Mouse (Mus musculus) testis, postnatal 10 days (tissue): ENCODE data around the gene Dnaaf1.

Experiments
- DNase-seq: peaks from one replicate; pipeline ENCODE4 v3.0.0; 2021; ENCODE audit warnings: low spot score

Dnaaf1 gene

DNA sequence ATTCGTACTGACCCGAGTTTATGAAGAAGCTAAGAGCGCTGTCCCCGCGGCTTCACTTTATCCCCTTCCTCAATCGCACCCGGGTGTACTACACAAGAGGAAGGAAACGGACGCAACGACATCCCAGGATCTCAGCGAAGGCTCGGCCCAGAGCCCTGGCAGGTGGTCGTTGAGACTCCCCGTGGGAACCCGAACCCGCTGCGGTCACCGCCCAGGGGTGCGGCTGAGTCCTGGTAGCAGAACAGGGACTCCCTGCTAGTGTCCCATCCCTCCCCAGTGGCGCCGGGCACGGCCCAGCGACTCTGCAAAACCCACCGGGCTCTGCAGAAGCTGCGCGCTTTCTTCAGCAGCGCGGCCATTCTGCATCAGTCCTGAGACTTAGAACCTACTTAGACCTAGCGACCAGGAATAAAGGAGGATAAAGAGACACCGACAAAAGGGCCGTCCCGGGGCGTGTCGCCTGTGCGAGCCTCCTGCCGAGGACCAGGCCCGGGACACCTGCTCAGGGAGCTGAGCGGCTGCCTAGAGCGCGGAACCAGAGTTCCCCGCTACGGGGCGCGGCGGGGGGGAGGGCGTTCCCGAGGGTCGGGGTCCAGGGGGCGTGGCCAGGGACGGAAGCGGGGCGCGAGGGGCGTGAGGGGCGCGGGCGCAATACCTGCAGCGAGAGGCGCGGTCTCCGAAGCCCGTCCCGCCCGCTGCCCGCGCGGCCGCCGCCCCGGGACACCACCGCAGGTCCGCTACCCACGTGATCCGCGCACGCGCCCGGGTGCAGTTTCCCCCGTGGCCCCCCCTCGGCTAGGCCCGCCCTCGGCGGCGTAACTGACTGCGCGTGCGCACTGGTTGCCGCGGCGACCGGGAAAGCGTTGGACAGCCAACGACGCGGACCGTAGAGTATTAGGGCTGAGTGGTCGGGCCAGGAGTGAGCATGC, at the start of gene Dnaaf1, which contains the start of gene Hsdl1:
TSS of gene Dnaaf1 (plus strand) at position 799 of the 929 bp plus-strand sequence.
TSS of gene Hsdl1 (minus strand) at position 747 of the 929 bp plus-strand sequence.
- peak; percentile 99 for DNase-seq

DNA sequence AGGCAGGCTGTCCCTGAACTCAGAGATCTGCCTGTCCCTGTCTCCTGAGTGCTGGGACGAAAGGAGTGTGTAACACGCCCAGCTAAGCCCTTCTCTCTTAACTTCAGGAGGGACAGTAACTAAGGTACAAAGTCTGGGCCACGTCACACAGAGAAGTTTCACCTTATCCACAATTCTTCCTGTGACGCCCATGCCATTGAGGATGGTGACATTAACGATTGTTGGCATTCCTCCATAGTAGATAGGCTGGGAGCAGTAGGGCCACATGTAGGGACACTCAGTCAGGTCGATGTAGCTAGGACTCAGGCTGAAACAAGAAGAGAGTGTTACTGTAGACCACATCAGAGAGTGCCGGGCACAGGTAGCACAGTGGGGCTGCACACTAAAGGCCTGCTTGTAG, 46.3 kb upstream of the Dnaaf1 start:
- DNase-seq = no peak

DNA sequence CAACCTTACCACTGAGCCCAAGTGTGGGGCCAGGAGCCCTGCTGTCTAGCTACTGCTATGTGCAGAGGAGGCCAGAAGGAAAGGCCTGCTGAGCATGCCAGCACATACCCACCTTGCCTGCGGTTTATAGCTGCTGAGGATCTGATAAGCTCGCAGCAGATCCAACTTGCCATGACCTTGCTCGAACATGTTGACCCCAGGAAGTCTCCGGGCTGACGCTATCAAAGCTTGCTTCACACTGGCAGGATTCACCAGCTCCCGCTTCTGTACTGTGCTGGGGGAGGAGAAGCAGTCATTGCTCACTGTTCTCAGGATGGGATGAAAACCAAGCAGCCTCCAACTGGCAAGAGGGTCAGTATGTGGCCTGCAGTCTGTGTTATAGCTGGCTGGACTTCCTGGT, 44.1 kb upstream of the Dnaaf1 start:
- no peak for DNase-seq

DNA sequence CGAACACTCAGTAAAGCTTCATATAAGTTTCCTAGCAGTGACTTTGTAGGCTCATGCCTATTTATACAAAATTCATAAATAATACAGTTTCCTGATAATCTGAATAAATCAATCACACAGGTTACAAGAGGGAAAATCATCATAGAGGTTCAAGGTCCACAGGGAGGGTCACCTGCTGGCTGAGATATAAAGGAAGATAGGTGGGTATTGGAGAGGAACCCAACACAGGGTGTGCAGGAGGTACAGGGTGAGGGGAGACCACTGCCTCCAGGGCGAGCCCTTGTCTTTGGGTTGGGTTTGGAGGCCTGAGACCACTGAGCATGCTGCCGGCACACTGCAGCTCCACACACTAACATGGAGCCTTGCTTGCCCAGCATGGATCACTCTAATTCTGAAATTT, 43.6 kb upstream of the Dnaaf1 start:
- DNase-seq = no peak

GRCm38 (mm10) chr8:119531973-119532372, 43.1 kb upstream of the Dnaaf1 start:
- no peak for DNase-seq

- DNase-seq = no peak
Observed at GRCm38 (mm10) chr8:119544606-119545005, 30.4 kb upstream of the Dnaaf1 start.

DNA sequence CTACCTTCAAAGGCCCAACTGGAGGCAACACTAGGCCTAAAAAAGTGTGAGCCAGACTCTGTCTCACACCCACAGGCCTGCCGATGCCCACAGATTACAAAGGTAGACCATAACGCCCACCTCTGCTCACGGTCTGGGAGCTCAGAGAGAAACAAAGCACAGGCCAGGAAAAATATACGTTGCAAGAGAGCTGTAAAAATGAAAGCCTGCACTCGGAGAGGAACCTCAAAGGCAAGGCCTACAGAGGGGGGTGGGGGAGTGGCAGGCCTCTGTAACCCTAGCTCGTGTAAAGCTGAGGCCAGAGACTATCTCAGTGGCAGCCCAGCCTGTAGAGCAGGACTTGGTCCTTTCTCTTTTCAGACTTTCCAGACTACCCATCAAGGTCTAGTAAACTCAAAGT, 29.9 kb upstream of the Dnaaf1 start:
- no peak for DNase-seq

GRCm38 (mm10) chr8:119545791-119546190, 29.2 kb upstream of the Dnaaf1 start:
- DNase-seq = no peak

- DNase-seq = no peak
Observed at GRCm38 (mm10) chr8:119547019-119547691, 27.9 kb upstream of the Dnaaf1 start.

- no peak for DNase-seq
Observed at GRCm38 (mm10) chr8:119548560-119549113, 26.4 kb upstream of the Dnaaf1 start.

DNA sequence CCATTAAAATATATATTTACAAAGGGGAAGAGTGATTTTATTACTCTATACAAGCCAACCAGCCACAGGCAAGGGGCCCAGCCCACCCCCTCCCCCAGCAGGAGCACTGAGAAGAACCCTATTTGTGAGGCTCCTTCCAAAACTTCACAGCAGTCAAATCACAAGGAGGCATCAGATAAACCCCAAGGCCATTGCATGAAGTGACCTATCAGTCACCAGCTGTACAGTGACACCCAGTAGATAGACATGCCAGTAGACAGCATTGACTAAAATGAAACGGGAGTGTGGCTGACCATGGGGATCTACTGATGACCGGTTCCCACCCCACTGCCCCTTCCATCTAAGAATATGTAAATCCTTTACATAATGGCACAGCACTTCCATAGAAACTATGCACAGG, 22.1 kb upstream of the Dnaaf1 start:
- no peak for DNase-seq

GRCm38 (mm10) chr8:119555861-119556260, 19.2 kb upstream of the Dnaaf1 start:
- no peak for DNase-seq

DNA sequence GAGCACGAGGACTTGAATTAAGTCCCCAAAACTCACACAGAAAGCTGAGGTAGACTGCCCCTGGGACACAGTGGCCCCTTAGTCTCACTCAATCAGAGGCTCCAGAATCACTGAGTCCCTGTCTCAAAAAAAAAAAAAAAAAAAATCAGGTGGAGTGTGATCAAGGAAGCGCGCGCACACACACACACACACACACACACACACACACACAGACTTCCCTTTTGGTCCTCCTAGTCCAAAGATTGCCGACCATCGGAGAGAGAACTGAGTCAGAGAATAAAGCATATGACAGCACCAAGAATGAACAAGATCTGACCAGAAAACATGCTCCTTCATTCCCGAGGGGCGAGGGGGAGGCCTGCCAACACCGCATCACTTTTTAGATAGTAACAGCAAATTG, 17.9 kb upstream of the Dnaaf1 start:
- DNase-seq = no peak

- DNase-seq = peak; percentile 85
Observed at GRCm38 (mm10) chr8:119557821-119558602, 17.0 kb upstream of the Dnaaf1 start.

DNA sequence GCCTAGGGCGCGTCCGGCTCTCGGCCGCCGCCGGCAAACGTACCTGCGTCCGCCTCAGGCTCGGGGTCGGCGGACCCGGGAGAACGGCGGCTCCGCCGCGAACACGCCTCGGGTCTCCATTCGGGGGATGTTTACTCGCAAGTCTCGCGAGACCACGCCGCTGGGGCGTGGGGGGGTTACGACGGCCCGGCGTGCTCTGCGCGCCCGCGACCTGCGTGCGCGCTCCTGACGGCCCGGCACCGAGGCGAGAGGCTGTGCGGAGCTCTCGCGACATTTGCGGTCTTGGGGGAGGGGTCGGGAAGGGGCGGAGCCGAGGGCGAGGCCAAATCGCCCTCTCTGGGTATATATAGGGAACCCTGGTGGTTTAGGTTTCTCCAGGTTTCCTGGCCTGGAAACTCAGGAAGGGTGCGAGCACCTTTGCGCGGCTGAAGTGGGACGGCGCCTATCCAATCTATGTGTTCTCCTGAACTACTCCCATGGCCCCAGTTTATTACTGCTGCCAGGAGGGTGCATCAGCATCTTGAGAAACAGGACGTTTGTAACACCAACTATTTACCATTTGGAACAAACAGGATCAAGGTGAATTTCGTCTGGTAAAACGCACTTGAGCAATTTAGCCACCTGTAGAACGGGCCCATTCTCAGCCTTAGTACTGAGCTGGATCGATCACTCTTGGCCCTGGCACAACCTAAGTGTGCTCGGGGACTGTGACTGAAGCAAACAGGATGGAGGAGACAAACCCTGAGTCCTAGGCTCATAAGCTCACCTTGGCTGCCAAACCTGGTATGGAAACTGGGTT, 16.2 kb upstream of the Dnaaf1 start, which contains the start of gene Mbtps1:
TSS of gene Mbtps1 (minus strand) at position 133 of the 799 bp plus-strand sequence.
- DNase-seq = peak; percentile 99

DNA sequence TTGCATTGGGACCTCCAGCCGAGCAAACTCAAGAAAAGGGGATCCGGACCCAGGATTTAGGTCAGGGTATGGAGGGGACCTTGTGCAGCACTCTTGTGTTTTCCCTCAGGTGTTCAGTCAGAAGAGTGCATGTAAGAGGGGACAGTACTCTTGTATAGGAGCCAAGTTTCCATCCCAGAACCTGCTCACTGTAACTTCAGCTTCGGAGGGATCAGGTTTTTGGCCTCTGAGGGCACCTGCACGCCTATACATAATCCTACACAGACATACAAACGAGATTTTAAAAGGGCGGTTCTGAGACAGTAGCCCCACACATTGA, 15.7 kb upstream of the Dnaaf1 start:
- DNase-seq = no peak

GRCm38 (mm10) chr8:119563849-119564251, 11.2 kb upstream of the Dnaaf1 start:
- no peak for DNase-seq

GRCm38 (mm10) chr8:119566367-119566766, 8.7 kb upstream of the Dnaaf1 start:
- no peak for DNase-seq

DNA sequence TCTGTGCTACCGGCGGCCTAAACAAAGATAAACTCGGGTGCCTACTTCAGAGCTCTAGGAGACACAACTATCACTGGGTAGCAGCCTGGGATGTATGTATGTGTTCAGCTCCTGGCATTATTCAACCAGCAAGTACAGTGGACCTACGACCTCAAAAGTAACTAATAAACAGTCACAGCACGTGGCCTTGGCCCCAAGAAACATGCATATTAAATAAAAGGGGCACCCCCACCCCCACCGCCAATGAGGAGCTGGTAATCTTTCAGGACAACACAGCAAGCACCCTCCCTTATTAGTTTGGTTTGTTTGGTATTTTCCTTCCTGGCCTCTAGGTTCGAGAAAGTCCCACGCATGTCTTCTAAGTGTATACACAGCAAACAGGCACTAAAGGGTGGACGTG, 6.8 kb upstream of the Dnaaf1 start:
- no peak for DNase-seq

- peak; percentile 62 for DNase-seq
Observed at GRCm38 (mm10) chr8:119568951-119569350, 6.1 kb upstream of the Dnaaf1 start.

GRCm38 (mm10) chr8:119569881-119570280, 5.2 kb upstream of the Dnaaf1 start:
- DNase-seq = no peak
